Mouse (Mus musculus): ENCODE measurements around the gene Vmn1r211. TPM values are rescaled to one million over a fixed set of nuclear protein-coding genes. Genes with fewer than 3 reads are reported as not detected.

The Vmn1r211 gene
- polyA plus RNA-seq (2017; shearing (Covaris generic)): not detected

GRCm38 (mm10) chr13:22857461-22857860, at the start of gene Vmn1r211:
Gene Vmn1r211, minus strand, starts transcription at chr13:22857561.

GRCm38 (mm10) chr13:22884105-22884504, 26.7 kb upstream of the Vmn1r211 start, which contains the start of gene Vmn1r212:
Gene Vmn1r212, minus strand, starts transcription at chr13:22884205.

GRCm38 (mm10) chr13:22831248-22831647, 26.1 kb downstream of the Vmn1r211 start, which contains the start of gene Vmn1r210:
Gene Vmn1r210, minus strand, starts transcription at chr13:22831348.

GRCm38 (mm10) chr13:22809582-22809981, 47.8 kb downstream of the Vmn1r211 start, which contains the start of gene Vmn1r209:
Gene Vmn1r209, minus strand, starts transcription at chr13:22809682.

Other genes with a start within 250 kb of the Vmn1r211 start
- not detected for gene Vmn1r206, start 233.3 kb downstream of the Vmn1r211 start, polyA plus RNA-seq (2017; shearing (Covaris generic))
- 0.10 TPM for gene Vmn1r207-ps, start 127.9 kb downstream of the Vmn1r211 start, polyA plus RNA-seq (2017; shearing (Covaris generic))
- 0.14 TPM for gene Vmn1r208, start 80.2 kb downstream of the Vmn1r211 start, polyA plus RNA-seq (2017; shearing (Covaris generic))
- not detected for gene Vmn1r209, start 47.9 kb downstream of the Vmn1r211 start, polyA plus RNA-seq (2017; shearing (Covaris generic))
- gene Vmn1r210, start 26.2 kb downstream of the Vmn1r211 start, polyA plus RNA-seq (2017; shearing (Covaris generic)): 0.09 TPM
- gene Vmn1r212, start 26.6 kb upstream of the Vmn1r211 start, polyA plus RNA-seq (2017; shearing (Covaris generic)): not detected
- not detected for gene Vmn1r213, start 150.1 kb upstream of the Vmn1r211 start, polyA plus RNA-seq (2017; shearing (Covaris generic))
- gene Vmn1r214, start 172.9 kb upstream of the Vmn1r211 start, polyA plus RNA-seq (2017; shearing (Covaris generic)): 0.22 TPM
- gene Vmn1r215, start 210.5 kb upstream of the Vmn1r211 start, polyA plus RNA-seq (2017; shearing (Covaris generic)): not detected

Data from CD4-positive, CD25-positive, alpha-beta regulatory T cell, adult 9 weeks (primary cell).